Mouse (Mus musculus) spleen, adult 12 weeks (tissue): ENCODE data around the gene Slc25a19.

Source experiments
- DNase-seq: peaks from one replicate; pipeline ENCODE4 v3.0.0; 2022; ENCODE audit warnings: low spot score

Slc25a19 gene

DNA sequence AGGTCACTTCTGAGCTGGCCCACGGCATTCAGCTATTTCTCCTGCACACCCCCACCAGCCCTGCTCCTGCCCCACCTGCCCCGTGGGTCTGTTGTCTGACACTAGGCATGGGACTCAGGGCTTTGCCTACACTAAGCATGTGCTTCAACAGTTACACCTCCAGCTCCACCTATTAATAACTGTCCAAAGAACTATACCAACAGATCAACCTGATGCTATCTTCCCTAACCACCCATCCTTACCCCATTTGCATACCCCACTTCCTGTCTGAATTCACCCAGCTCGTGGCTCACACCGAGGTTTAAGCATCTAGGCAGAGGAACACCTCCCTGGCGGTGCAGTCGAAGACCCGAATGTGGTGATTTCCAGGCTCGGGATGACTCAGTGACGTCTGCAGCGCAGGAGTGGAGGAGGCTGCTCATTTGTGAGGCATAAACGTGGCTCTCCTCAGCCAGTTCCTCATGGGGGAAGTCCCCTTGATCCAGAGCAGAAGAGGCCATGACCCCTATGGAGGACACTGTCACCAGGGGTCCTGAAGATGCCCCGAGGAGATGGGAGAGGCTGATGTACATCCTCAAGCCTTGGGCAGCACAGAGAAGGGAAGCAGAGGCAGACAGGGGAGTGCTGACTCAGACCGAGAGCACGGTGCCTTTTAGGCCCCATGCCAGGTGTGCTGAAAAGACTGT lies 13.0 kb upstream of the Slc25a19 start:
- peak; percentile 56 for DNase-seq

DNA sequence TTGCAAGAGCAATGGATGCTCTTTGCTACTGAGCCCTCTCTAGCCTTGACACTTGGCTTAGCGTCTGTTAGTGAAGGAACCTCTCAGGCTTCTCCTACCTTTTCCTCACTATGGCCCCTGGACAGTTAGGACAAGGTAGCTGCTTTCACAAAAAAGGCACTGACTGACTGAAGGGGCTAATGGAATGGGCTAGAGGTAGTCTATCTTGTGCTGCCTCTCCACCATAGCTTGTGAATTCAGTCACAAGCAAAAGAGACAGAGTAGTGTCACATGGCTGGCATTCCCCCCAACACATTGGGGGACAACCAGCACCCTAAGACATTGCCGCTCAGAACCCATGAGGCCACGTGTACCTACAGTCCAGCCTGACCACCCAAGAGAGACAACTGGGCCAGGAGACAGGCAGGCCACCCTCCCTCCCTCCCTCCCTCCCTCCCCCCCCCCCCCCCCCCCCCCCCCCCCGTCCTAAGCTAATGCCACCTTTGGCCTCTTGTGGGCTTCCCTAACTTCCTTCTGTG lies 12.3 kb upstream of the Slc25a19 start:
- DNase-seq: no peak

DNA sequence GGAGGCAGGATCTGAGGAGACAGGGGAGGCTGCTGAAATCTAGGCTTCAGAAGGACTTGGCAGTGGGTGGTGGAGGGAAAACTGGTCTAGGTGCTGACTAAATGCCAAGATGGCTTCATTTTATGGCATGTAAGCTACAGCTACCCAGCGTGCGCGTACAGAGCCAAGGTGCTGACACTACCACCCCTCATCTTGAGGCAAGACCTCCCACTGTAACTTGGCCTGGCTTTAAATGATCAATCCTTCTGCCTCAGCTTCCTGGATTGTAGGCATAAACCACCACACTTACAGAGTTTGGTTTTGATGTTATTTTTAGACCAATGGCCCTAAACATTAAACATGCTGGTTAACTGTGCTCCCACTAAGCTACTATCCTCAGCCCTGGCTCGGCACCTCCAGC lies 11.4 kb upstream of the Slc25a19 start:
- DNase-seq: no peak

- DNase-seq: no peak
These were observed 10.7 kb upstream of the Slc25a19 start for GRCm38 (mm10) chr11:115638498-115639409.

DNA sequence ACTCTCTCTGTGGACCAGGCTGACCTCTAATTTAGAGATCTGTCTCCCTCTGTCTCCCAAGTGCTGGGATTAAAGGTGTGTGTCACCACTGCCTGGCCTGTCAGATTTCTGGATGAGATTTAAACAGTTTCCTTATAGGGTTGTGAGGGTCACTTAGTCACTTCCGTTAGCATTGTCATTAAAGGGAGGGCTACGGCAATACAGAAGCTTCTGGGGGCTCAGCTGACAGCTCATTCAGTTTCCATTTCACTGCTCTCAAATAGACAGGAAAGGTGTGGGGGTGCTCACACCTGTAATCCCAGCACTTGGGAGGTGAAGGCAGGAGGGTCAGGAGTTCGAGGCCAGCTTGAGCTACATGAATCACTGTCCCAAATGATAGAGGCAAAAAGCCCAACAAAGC lies 8.9 kb upstream of the Slc25a19 start:
- DNase-seq: no peak

DNA sequence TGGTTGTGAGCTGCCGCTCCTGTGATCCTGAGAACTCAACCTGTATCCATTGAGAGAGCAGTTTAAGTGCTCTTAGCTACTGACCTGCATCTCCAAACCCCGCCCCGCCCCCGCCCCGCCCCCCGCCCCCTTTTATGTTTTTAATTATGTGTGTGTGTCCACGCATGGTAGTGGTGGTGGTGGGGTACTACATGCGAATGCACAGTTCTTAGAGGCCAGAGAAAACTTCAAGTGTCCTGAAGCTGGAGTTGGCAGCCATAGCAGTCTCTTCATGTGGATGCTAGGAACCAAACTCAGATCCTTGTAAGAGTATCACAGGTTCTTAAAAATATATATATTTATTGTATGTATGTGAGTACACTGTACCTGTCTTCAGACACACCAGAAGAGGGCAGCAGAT lies 7.4 kb upstream of the Slc25a19 start:
- DNase-seq: no peak

DNA sequence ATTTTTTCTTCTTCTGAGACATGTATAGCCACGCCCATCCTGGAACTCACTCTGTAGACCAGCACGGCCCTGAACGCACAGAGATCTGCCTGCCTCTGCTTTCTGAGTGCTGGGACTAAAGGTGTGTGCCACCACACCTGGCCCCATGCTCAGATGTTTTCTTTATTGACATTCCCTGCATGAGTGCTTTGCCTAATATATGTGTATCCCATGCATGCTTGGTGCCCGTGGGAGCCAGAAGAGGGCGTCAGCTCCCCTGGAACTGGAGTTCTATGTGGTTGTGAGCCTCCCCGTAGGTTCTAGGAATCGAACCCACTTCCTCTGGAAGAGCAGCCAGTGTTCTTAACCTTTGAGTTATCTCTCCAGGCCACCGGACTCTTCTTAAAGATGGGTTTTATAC lies 6.9 kb upstream of the Slc25a19 start:
- no peak for DNase-seq

DNA sequence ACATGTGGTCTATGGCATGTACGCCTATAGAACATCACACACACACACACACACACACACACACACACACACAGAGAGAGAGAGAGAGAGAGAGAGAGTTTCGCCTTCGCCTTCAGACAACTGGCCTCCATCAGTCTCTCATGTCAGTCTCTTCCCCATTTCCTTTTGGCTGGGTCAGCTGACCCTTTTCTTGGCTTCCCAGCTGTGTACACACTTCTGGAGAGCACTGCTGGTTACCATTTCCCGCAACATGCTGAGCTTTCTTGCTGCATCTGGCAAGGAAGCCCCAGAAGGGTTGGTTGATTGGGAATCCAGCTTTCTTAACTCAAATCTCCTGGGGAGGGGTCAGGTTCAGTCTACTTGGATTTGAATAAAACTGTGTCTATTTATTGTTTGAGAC lies 6.0 kb upstream of the Slc25a19 start:
- no peak for DNase-seq

GRCm38 (mm10) chr11:115632862-115633261 lies 4.8 kb upstream of the Slc25a19 start:
- no peak for DNase-seq

- no peak for DNase-seq
These were observed 4.2 kb upstream of the Slc25a19 start for GRCm38 (mm10) chr11:115632247-115632646.

- DNase-seq: no peak
These were observed 3.4 kb upstream of the Slc25a19 start for GRCm38 (mm10) chr11:115631505-115631890.

- DNase-seq: peak; percentile 64
These were observed 2.7 kb upstream of the Slc25a19 start for GRCm38 (mm10) chr11:115630532-115631504.

DNA sequence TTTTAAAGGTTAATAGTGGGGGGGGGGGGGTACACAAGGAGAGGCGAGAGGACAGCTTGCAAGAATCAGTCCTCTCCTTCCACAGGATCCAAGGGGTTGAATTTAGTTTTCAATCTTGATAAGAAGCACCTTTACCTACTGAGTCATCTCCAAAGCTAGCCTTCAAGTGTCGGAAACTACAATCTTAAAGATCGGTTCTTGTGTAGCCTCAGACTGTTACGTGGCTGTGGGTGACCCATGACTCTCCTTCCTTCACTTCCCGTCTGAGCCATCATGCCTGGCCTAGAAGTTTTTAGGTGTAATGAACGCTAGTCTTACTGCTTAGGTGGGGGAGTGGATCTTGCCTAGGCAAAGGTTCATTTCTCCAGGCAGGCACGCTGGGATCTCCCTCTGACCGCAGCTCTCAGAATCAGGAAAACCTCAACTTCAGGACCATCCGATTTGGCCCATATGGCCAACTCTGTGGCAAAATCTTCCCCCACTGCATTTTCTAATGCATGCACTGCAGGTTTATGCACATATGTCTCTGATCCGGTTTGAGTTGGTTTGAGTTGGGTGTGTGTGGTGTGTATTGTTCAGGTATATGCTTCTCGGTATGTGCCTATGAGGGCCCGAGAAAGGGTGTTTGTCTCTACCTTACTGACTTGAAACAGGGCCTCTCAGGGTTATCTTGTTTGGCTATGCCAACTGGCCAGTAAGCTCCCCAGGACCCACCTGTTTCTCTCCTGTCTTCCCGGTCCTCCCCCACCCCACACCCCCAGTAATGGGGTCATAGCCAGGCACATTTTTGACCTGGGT lies 1.8 kb upstream of the Slc25a19 start:
- DNase-seq: no peak

DNA sequence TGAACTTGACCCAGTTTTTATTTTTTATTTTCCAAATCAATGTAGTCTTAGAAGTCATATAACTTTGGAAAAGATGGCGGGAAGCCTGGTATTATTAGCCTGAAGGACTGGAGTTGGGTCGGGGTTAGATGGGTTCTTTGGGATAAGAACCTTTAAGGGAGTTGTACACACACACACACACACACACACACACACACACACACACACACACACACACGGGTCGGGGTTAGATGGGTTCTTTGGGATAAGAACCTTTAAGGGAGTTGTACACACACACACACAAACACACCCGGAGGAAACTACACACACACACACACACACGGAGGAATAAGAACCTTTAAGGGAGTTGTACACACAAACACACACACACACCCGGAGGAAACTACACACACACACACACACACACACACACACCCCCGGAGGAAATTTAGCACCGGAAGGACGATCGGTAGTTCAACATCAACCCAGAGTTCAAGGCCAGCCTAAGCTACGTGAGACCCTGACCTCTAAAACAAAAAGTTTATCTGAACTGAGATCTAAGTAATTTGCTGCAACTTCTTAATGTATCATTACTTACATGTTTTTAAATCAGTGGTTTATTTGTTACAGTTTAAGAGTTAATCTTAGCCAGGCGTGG lies 488 bp upstream of the Slc25a19 start:
- DNase-seq: no peak

GRCm38 (mm10) chr11:115626824-115627616 lies 1.1 kb downstream of the Slc25a19 start:
- no peak for DNase-seq

DNA sequence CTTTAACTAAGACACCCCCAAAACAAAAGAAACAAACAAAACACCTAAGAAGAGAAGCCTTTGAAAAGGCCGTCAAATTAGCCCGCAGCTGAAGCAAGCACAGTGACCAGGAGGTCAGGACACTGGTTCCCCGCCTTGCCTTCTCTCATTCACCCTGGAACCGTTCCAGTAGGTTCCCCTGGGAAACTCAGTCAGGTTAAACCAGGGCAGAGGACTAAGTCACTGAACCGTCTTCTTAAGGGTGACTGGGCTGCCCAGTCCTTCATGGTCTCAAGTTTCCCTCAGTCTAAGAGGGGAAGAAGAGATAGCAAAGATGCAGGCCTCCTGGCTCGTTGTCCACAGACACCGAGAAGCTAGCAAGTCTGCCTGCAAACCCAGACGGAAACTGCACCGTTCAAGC lies 2.2 kb downstream of the Slc25a19 start:
- DNase-seq: no peak

DNA sequence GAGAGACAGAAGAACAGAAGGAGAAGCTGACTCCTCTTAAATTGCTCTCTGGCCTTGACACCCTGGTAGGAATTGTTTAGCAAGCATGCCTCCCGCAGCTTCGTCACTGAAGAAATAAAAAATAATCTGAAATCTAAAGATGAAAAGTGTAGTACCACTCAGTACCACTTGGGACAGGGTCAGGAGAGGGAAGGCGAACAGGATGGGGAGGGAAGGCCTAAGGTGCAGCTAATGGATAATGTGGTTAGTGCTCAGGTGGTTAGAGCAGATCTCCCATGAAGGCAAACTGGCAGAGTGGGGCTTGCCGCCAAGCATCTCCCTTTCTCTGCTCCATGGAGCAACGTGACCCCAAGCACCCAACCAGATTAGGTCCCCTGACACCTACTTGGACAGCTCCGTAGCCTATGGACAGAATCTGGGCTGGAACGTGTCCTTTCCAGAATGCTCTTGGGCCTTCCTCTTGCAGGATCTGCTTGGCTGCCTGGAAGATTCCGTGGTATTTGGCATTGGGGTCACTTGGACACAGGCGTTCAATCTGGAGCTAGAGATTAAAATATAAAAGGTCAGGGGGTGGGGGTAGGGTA lies 4.5 kb downstream of the Slc25a19 start:
- no peak for DNase-seq

DNA sequence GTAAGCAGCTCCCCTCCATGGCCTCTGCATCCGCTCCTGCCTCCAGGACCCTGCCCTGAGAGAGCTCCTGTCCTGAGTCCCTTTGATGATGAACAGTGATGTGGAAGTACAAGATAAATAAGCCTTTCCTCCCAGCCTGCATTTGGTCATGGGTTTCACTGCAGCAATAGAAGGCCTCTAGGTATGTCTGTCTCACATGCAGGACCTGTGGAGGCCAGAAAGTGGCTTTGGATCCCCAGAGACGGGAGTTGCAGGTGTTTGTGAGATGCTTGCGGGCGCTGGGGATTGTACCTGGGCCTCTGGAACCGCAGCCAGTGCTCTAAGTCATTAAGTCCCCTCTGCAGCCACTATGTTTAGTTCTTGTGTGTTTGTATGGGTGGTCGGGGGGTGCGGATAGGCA lies 8.1 kb downstream of the Slc25a19 start:
- DNase-seq: no peak

DNA sequence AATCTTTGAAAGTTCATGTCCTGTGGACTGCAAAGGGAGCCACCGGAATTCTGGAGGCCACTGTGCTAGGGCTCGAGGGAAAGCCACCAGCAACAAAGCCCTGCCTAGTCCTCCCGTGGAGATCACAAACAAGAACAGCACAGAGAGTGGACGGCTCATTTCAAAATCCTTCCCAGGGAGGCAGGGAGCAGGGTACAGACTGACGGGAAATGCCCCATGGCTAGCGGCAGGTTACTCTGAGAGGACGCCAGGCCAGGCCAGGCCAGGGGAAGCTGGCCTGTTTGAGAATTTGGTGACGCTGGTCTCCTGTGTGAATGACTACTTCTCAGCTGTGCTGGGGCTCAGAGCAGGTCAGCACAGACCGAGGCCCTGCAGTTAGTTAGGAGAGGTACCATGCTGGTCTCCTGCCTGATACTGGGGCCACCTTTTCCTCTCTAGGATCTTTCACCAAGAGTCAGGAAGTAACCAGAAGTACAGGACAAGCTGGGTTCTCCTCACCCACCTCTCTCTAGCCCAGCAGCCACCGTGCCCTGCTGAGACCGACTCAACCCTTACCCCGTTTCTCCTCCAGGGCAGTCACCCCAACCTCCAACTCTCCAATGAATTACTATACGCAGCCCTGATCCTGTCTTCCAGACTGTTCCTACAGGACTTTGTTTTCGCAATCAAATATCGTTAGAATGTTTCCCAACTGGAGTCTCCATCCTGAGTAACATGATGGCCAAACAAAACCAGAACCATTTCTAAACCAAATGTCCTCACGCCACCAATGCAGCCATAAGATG lies 9.2 kb downstream of the Slc25a19 start:
- no peak for DNase-seq
